Mouse (Mus musculus): ENCODE data around the gene Pde9a. TPM values are rescaled to one million over a fixed set of nuclear protein-coding genes. Genes with fewer than 3 reads are reported as not detected.

Gene Pde9a
- polyA plus RNA-seq, 1 experiment: 0.15 TPM

GRCm38 (mm10) chr17:31423020-31423419, 37.0 kb downstream of the Pde9a start:
- Histone ChIP-seq H3K27me3 (ENCODE audit: control insufficient read depth, insufficient read depth, insufficient read length) (peaks cover 34% of the 10 kb centered on the region), H3ac (ENCODE audit: control insufficient read depth, insufficient read length, low read depth) (no peak overlapping the region), H3K79me3 (ENCODE audit: low read depth) (no peaks in the 10 kb centered on the region), H3K36me3 (ENCODE audit: control insufficient read depth, insufficient read depth) (no peaks in the 10 kb centered on the region), H3K4me3 (ENCODE audit: insufficient read depth, poor library complexity, severe bottlenecking) (no peak overlapping the region), H3K79me2 (ENCODE audit: control insufficient read depth, insufficient read depth) (no peaks in the 10 kb centered on the region)
- no peak for TF ChIP-seq MYOG (IDR thresholded peaks at IDR 0.05; ENCODE audit: control insufficient read depth, extremely low read depth, insufficient read length)
- no peak for TF ChIP-seq FOSL1 (IDR thresholded peaks at IDR 0.05; ENCODE audit: insufficient read depth, low read length, poor library complexity, severe bottlenecking)
- TF ChIP-seq MAX (IDR thresholded peaks at IDR 0.05): no peak
- no peak for TF ChIP-seq CTCF (IDR thresholded peaks at IDR 0.05; ENCODE audit: control insufficient read depth, insufficient read depth, insufficient read length)
- no peak for TF ChIP-seq MYOD1 (IDR thresholded peaks at IDR 0.05; ENCODE audit: control insufficient read depth, insufficient read length, low read depth)
- TF ChIP-seq USF1 (IDR thresholded peaks at IDR 0.05; ENCODE audit: low read depth): no peak
- TF ChIP-seq CEBPB (IDR thresholded peaks at IDR 0.05; ENCODE audit: low read depth): no peak

GRCm38 (mm10) chr17:31424358-31424757, 38.3 kb downstream of the Pde9a start:
- Histone ChIP-seq H3K36me3 (ENCODE audit: control insufficient read depth, insufficient read depth) (no peaks in the 10 kb centered on the region), H3K79me2 (ENCODE audit: control insufficient read depth, insufficient read depth) (no peaks in the 10 kb centered on the region), H3K4me3 (ENCODE audit: insufficient read depth, poor library complexity, severe bottlenecking) (no peak overlapping the region), H3K79me3 (ENCODE audit: low read depth) (no peaks in the 10 kb centered on the region), H3ac (ENCODE audit: control insufficient read depth, insufficient read length, low read depth) (no peak overlapping the region), H3K27me3 (ENCODE audit: control insufficient read depth, insufficient read depth, insufficient read length) (peaks cover 22% of the 10 kb centered on the region)
- no peak for TF ChIP-seq MYOD1 (IDR thresholded peaks at IDR 0.05; ENCODE audit: control insufficient read depth, insufficient read length, low read depth)
- no peak for TF ChIP-seq USF1 (IDR thresholded peaks at IDR 0.05; ENCODE audit: low read depth)
- no peak for TF ChIP-seq CEBPB (IDR thresholded peaks at IDR 0.05; ENCODE audit: low read depth)
- no peak for TF ChIP-seq MYOG (IDR thresholded peaks at IDR 0.05; ENCODE audit: control insufficient read depth, extremely low read depth, insufficient read length)
- TF ChIP-seq FOSL1 (IDR thresholded peaks at IDR 0.05; ENCODE audit: insufficient read depth, low read length, poor library complexity, severe bottlenecking): no peak
- no peak for TF ChIP-seq CTCF (IDR thresholded peaks at IDR 0.05; ENCODE audit: control insufficient read depth, insufficient read depth, insufficient read length)
- no peak for TF ChIP-seq MAX (IDR thresholded peaks at IDR 0.05)

DNA sequence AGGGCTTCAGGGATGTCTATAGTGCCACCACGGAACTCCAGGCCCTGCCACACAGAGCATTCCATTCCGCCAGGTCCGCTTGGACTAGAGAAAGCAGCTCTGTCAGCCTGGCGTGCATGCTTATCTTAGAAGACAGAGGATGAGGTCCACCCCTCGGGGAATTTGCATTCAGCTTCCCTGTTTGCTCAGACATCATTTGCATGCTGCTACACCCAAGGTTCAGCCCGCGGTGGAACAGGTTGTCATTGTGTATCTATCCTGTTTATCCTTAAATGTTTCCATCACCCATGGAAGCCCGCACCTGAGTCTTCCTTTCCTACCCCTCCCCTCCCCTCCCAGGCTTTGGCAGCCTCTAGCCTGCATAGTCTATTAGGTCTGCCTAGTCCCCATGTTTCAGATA, 38.8 kb downstream of the Pde9a start:
- H3K79me3 ChIP-seq (ENCODE audit: low read depth): no peaks in the 10 kb centered on the region
- no peak overlapping the region for H3ac ChIP-seq (ENCODE audit: control insufficient read depth, insufficient read length, low read depth)
- no peak overlapping the region for H3K4me3 ChIP-seq (ENCODE audit: insufficient read depth, poor library complexity, severe bottlenecking)
- H3K27me3 ChIP-seq (ENCODE audit: control insufficient read depth, insufficient read depth, insufficient read length): peaks cover 17% of the 10 kb centered on the region
- no peak for TF ChIP-seq CEBPB (IDR thresholded peaks at IDR 0.05; ENCODE audit: low read depth)
- no peak for TF ChIP-seq CTCF (IDR thresholded peaks at IDR 0.05; ENCODE audit: control insufficient read depth, insufficient read depth, insufficient read length)
- no peak for TF ChIP-seq MAX (IDR thresholded peaks at IDR 0.05)
- no peak for TF ChIP-seq FOSL1 (IDR thresholded peaks at IDR 0.05; ENCODE audit: insufficient read depth, low read length, poor library complexity, severe bottlenecking)
- no peak for TF ChIP-seq MYOG (IDR thresholded peaks at IDR 0.05; ENCODE audit: control insufficient read depth, extremely low read depth, insufficient read length)
- TF ChIP-seq USF1 (IDR thresholded peaks at IDR 0.05; ENCODE audit: low read depth): no peak
- no peaks in the 10 kb centered on the region for H3K36me3 ChIP-seq (ENCODE audit: control insufficient read depth, insufficient read depth)
- H3K79me2 ChIP-seq (ENCODE audit: control insufficient read depth, insufficient read depth): no peaks in the 10 kb centered on the region

DNA sequence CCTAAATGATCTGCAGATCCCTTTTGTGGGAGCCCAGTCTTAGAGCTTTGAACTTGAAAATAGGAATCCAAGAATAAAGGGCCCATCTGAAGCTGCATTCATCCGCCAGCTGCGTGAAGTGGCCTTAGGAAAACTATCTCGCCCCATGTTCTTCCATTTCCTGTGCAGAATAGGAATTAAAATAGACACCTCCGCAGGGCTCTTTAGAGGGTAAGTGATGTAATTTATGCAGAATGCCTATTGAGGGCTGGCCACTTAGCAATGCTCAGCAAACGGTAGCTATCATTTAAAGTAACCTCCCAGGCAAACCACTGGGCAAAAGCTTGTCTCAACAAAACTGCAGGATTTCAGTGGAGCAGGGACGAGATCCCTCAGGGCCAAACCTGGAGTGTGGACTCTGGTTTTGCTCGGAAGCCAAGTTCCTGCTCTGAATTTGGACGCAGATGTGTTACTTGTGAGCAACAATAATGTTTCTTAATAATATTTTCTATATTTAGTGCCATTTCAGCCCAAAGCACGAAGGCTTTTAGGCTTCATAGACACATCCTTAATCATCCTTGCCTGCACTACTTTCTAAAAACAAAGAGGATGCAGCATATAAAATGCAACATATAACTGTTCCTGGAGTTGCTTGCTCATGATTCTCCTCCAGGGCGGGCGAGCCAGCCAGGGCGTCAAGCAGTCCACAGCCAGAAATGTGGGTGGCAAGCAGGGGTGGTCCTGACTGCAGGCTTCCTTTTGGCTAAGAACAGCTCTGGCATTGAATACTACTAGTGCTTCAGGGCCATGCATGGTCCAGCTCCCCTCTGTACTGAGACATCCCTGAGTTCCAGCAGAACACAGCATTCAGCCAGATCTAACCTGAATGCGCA, 40.1 kb downstream of the Pde9a start:
- no peak overlapping the region for H3K4me3 ChIP-seq (ENCODE audit: insufficient read depth, poor library complexity, severe bottlenecking)

GRCm38 (mm10) chr17:31429402-31429801, 43.4 kb downstream of the Pde9a start:
- H3ac ChIP-seq (ENCODE audit: control insufficient read depth, insufficient read length, low read depth): no peak overlapping the region
- TF ChIP-seq USF1 (IDR thresholded peaks at IDR 0.05; ENCODE audit: low read depth) (no peak), FOSL1 (IDR thresholded peaks at IDR 0.05; ENCODE audit: insufficient read depth, low read length, poor library complexity, severe bottlenecking) (no peak), CTCF (IDR thresholded peaks at IDR 0.05; ENCODE audit: control insufficient read depth, insufficient read depth, insufficient read length) (no peak), MYOD1 (IDR thresholded peaks at IDR 0.05; ENCODE audit: control insufficient read depth, insufficient read length, low read depth) (no peak), CEBPB (IDR thresholded peaks at IDR 0.05; ENCODE audit: low read depth) (no peak), MAX (IDR thresholded peaks at IDR 0.05) (no peak), MYOG (IDR thresholded peaks at IDR 0.05; ENCODE audit: control insufficient read depth, extremely low read depth, insufficient read length) (no peak)
- peaks cover 13% of the 10 kb centered on the region for H3K27me3 ChIP-seq (ENCODE audit: control insufficient read depth, insufficient read depth, insufficient read length)
- no peaks in the 10 kb centered on the region for H3K79me3 ChIP-seq (ENCODE audit: low read depth)
- H3K4me3 ChIP-seq (ENCODE audit: insufficient read depth, poor library complexity, severe bottlenecking): no peak overlapping the region
- no peaks in the 10 kb centered on the region for H3K36me3 ChIP-seq (ENCODE audit: control insufficient read depth, insufficient read depth)
- no peaks in the 10 kb centered on the region for H3K79me2 ChIP-seq (ENCODE audit: control insufficient read depth, insufficient read depth)

More for the DNA sequence above, 40.1 kb downstream of the Pde9a start:
- Histone ChIP-seq H3K79me3 (ENCODE audit: low read depth) (no peaks in the 10 kb centered on the region), H3K27me3 (ENCODE audit: control insufficient read depth, insufficient read depth, insufficient read length) (peaks cover 13% of the 10 kb centered on the region), H3K79me2 (ENCODE audit: control insufficient read depth, insufficient read depth) (no peaks in the 10 kb centered on the region), H3ac (ENCODE audit: control insufficient read depth, insufficient read length, low read depth) (no peak overlapping the region), H3K36me3 (ENCODE audit: control insufficient read depth, insufficient read depth) (no peaks in the 10 kb centered on the region)
- TF ChIP-seq MAX (IDR thresholded peaks at IDR 0.05): no peak
- no peak for TF ChIP-seq MYOG (IDR thresholded peaks at IDR 0.05; ENCODE audit: control insufficient read depth, extremely low read depth, insufficient read length)
- TF ChIP-seq CEBPB (IDR thresholded peaks at IDR 0.05; ENCODE audit: low read depth): no peak
- TF ChIP-seq USF1 (IDR thresholded peaks at IDR 0.05; ENCODE audit: low read depth): no peak
- TF ChIP-seq CTCF (IDR thresholded peaks at IDR 0.05; ENCODE audit: control insufficient read depth, insufficient read depth, insufficient read length): no peak
- TF ChIP-seq FOSL1 (IDR thresholded peaks at IDR 0.05; ENCODE audit: insufficient read depth, low read length, poor library complexity, severe bottlenecking): no peak
